Mouse (Mus musculus) liver, adult 2 months (tissue): ENCODE results near the gene Mpg.

Experiments
- CTCF ChIP-seq: fragments of 200-500 bp; IDR thresholded peaks from 2 replicates; pipeline ENCODE4 v1.5.1; 2011; ENCODE audit warnings: low read depth, low read length, control low read depth
- POLR2A ChIP-seq: fragments of 200-500 bp; IDR thresholded peaks from 2 replicates; pipeline ENCODE4 v1.6.1; 2011; ENCODE audit warnings: low read length, control low read depth; ENCODE audit not compliant: insufficient read depth; ENCODE audit errors: extremely low read depth

DNA sequence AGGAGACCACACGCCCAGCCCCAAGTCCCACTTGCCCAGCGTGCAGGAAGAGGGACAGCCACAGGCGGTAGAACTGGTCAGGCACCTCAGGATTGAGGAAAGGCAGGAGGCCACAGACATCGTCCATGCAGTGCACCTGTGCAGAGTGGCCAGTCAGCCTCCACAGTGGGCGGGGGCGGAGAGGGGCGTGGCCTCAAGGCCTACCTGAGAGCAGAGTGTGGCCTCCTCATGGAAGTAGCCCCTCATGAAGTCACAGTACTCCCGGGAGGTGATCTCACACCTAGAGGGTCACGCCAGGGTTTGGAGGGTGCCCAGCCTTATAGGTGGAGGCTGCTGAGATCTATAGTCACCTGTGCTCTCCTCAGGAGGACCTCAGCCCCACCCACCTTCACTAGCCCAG, 15.7 kb upstream of the Mpg start:
- TF ChIP-seq CTCF (no peak), POLR2A (no peak)
